Mouse (Mus musculus) cerebellum, adult 2 months (tissue): ENCODE data around the gene Fndc3a. TPM values are rescaled to one million over a fixed set of nuclear protein-coding genes. Genes with fewer than 3 reads are reported as not detected.
A peak's percentile ranks its signal among the peaks of the same experiment; 100 is the strongest.

Experiments
- DNase-seq, 2 experiments: peaks; one replicate each; pipeline ENCODE4 v3.0.0; 2021
- H3K27ac ChIP-seq: fragments of 200-500 bp; 2 replicates; pipeline ENCODE4 v1.5.1; 2012; ENCODE audit warnings: low read length, control low read depth, inconsistent platforms; ENCODE audit not compliant: insufficient read depth
- H3K27me3 ChIP-seq: fragments of 200-500 bp; 2 replicates; pipeline ENCODE4 v1.6.1; 2012; ENCODE audit warnings: inconsistent platforms, mild to moderate bottlenecking, low read length, moderate library complexity; ENCODE audit not compliant: control insufficient read depth, insufficient read depth
- H3K4me1 ChIP-seq: fragments of 200-500 bp; 2 replicates; pipeline ENCODE4 v1.6.1; 2011; ENCODE audit warnings: low read length; ENCODE audit not compliant: control insufficient read depth, insufficient read depth
- H3K4me3 ChIP-seq: fragments of 200-500 bp; replicated peaks from 2 replicates; pipeline ENCODE3; 2011; ENCODE audit warnings: mild to moderate bottlenecking, low read depth, low read length, control low read depth; ENCODE audit not compliant: insufficient read depth
- CTCF ChIP-seq: fragments of 200-500 bp; IDR thresholded peaks from 2 replicates; pipeline ENCODE4 v1.5.1; 2011; ENCODE audit warnings: low read depth, mild to moderate bottlenecking, control low read depth, low read length, moderate library complexity, borderline replicate concordance; ENCODE audit not compliant: insufficient read depth
- POLR2A ChIP-seq: fragments of 200-500 bp; IDR thresholded peaks from 2 replicates; pipeline ENCODE4 v1.6.1; 2011; ENCODE audit warnings: low read length, control low read depth, borderline replicate concordance; ENCODE audit not compliant: insufficient read depth
- WGBS: fragments of 180-500 bp; shearing (Covaris S2); methylation state at CpG from one replicate; pipeline ENCODE4 v1.1.7; 2018; 5-methylcytosine and 5-hydroxymethylcytosine counted together
- polyA plus RNA-seq: library from polyadenylated mRNA; depleted of rRNA; stranded (reverse); fragments of >200 nt; gene quantifications from 2 replicates; pipeline ENCODE4 v1.2.3, GENCODE M21; 2012; rRNA removed

Gene Fndc3a
- polyA plus RNA-seq, result 20.0 and 20.6 TPM in 2 replicates

DNA sequence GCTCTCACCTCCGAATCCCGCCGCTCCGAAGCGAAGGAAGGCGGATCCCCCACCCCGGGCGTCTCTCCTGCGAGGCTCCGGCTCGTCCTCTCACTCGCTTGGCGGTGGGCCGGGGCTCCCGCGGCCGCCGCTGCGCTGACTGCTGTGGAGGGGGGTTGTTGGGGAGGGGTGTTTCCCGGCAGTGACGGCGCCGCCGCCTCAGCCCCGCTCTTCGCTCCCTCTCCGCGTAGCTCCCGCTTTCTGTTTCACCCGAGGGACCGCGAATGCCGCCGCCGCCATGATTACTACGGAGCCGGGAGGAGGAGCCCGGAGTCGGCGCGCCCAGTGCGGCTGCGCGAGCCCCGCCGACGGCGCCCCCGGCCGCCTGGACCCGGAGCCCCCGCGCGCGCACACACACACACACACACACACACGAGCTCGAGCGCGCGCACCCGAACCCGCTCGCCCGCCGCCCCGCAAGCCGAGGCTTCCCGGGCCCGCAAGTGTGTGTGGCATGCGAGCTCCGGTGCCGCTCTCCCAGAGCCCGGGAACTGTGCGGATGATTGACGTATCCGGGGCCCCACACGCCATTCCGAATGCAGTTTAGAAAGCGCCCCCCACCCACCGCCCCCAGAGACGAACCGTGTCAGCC is at the start of gene Fndc3a:
TSS of gene Fndc3a (minus strand) at position 294 of the 631 bp plus-strand sequence.
- Histone ChIP-seq H3K27ac (no peak within 1 kb of the TSS), H3K27me3 (no peaks in the 10 kb centered on the region), H3K4me3 (peak within 1 kb of the TSS; percentile 70), H3K4me1 (no peaks in the 10 kb centered on the region)
- under 1% methylated on average over 82 of the region's 82 CpGs for WGBS
- TF ChIP-seq CTCF, result no peak
- no peak for TF ChIP-seq POLR2A
- peak; percentile 74 to 75 for DNase-seq

GRCm38 (mm10) chr14:72752893-72753292 is 43.1 kb upstream of the Fndc3a start:
- Histone ChIP-seq H3K27ac (no peak overlapping the region), H3K27me3 (no peaks in the 10 kb centered on the region), H3K4me3 (no peak overlapping the region), H3K4me1 (no peaks in the 10 kb centered on the region)
- no peak for DNase-seq
- WGBS, result 76% methylated on average over 6 of the region's 6 CpGs
- TF ChIP-seq CTCF (no peak), POLR2A (no peak)

DNA sequence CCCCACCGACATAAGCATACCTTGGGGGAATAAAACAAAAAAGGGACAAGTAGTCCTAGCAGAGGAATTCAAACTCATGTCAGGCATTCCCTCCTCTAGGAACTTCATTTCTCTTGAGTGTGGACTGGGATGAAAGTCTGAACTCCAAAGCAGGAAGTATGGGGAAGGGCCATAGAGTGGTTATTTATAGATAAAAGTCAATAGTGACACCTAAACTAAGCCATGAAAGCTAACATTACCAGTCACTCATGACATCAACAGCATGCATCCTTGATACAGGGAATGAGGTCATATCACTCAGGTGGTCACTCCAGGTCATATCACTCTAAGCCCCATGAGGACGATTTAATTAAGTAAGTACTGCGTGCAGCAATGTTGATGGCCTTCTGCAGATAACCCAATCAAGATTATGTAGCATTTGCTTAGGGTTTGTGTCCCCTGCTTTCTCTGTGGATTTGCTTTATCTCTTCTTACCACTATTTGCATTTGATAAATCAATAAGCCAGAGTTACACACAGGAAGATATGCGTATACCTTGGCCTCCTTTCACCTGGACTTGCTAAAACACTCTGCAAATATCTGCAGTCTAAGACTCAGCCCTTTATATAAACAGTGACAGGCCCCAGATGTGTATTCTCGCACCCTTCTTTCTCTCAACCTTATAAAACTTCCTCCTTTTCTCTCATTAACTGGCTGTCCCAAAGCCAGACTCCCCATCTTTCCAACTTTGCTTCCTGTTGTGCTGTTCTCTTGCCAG is 40.8 kb upstream of the Fndc3a start:
- Histone ChIP-seq H3K4me3 (no peak overlapping the region), H3K27me3 (no peaks in the 10 kb centered on the region), H3K27ac (no peak overlapping the region), H3K4me1 (no peaks in the 10 kb centered on the region)
- DNase-seq, result no peak
- 88% methylated on average over 5 of the region's 5 CpGs for WGBS
- TF ChIP-seq POLR2A (no peak), CTCF (no peak)

DNA sequence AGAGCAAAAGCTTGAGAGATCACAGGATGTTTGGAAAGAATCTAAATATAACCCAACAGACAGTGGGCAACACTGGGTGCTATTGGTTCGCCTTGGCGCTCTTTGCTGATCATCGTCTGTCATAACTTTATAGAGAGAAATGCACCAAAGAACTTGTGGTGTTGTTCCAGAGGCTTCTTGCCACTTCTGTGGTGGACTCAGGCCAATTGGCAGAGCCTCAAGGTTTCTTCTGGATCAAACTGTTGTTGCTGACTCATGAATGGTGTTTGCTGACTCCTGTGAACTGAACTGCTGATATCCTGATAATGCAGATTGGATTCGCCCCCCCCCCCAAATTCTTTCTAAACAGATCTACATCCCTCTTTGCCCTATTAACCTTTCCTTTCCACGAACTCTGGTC is 38.5 kb upstream of the Fndc3a start:
- Histone ChIP-seq H3K27me3 (no peaks in the 10 kb centered on the region), H3K4me3 (no peak overlapping the region), H3K4me1 (no peaks in the 10 kb centered on the region), H3K27ac (no peak overlapping the region)
- WGBS, result 90% methylated on average over 5 of the region's 5 CpGs
- TF ChIP-seq CTCF (no peak), POLR2A (no peak)
- DNase-seq, result no peak

GRCm38 (mm10) chr14:72741667-72742066 is 31.9 kb upstream of the Fndc3a start:
- TF ChIP-seq POLR2A, result no peak
- no peak for TF ChIP-seq CTCF
- H3K4me3 ChIP-seq, result no peak overlapping the region
- no peak for DNase-seq
- WGBS, result 35% methylated on average over 3 of the region's 3 CpGs
- H3K4me1 ChIP-seq, result no peaks in the 10 kb centered on the region
- H3K27me3 ChIP-seq, result no peaks in the 10 kb centered on the region
- H3K27ac ChIP-seq, result no peak overlapping the region

DNA sequence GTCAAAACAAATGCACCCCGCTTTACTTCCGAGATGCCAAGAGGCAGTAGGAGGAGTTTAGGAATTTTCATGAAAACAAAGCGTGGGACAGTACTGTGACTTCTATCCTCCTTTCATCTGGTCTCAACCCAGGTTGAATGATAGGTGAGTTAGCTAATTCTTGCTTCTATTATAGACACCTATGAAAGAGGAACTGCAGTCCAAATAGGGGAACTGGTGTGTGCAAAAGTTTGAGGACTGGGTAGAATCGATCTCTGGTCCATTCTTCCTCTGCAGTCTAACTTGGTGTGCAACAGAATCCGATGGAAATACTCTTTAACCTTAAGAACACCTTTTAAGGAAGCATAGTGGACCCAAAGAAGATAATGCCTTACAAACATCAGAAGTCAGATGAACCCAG is 30.5 kb upstream of the Fndc3a start:
- DNase-seq, result no peak
- 89% methylated on average over 5 of the region's 5 CpGs for WGBS
- TF ChIP-seq POLR2A (no peak), CTCF (no peak)

GRCm38 (mm10) chr14:72739484-72740208 is 29.8 kb upstream of the Fndc3a start:
- TF ChIP-seq POLR2A, result no peak
- no peak for TF ChIP-seq CTCF
- Histone ChIP-seq H3K4me1 (no peaks in the 10 kb centered on the region), H3K4me3 (no peak overlapping the region), H3K27ac (no peak overlapping the region), H3K27me3 (no peaks in the 10 kb centered on the region)
- WGBS, result 80% methylated on average over 8 of the region's 8 CpGs
- DNase-seq, result no peak

More for the DNA sequence above, 30.5 kb upstream of the Fndc3a start:
- H3K27ac ChIP-seq, result no peak overlapping the region
- H3K4me1 ChIP-seq, result no peaks in the 10 kb centered on the region
- H3K27me3 ChIP-seq, result no peaks in the 10 kb centered on the region
- no peak overlapping the region for H3K4me3 ChIP-seq
